Comparison of ENCODE assay signal across 7 mouse cellular contexts in the genomic region with DNA sequence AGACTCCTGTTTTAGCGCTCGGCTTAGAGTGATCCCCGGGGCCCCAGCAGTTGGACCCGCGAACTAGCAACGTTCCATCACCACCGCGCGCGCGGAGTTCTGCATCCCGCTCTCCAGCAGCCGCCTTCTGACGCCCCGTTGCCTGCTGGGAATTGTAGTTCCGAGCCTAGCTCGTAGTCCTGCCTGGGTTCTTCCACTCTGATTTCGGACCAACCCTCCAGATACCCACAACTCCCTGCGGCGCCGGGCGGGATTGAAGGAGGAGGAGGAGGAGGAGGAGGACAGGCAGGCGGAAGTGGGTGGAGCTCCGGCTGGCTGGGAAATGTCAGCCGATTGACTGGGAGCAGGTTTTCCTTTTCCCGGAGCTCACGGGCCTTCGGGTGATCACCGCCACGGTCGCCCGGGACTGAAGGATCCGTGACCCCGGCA. TPM values are rescaled to one million over a fixed set of nuclear protein-coding genes. Genes with fewer than 3 reads are reported as not detected.
DNase-seq lines count a peak whose midpoint lies in the region; ATAC-seq and TF ChIP-seq lines count a peak whose summit lies in the region.

A gene (plus strand): TSS at position 299 of the 429 bp plus-strand sequence.

- H3K27me3 ChIP-seq in embryonic facial prominence, embryonic 12.5 days = no peaks in the 10 kb centered on the region
- no peaks in the 10 kb centered on the region for H3K27me3 ChIP-seq in kidney, adult 2 months (replicated peaks; ENCODE audit: control insufficient read depth, insufficient read depth, low read length)
- no peaks in the 10 kb centered on the region for H3K27me3 ChIP-seq in limb, embryonic 12.5 days
- no peaks in the 10 kb centered on the region for H3K27me3 ChIP-seq in midbrain, embryonic 15.5 days (replicated peaks)
- H3K27me3 ChIP-seq in spleen, adult 2 months (ENCODE audit: control insufficient read depth, insufficient read depth, low read length) = no peaks in the 10 kb centered on the region

- H3K9ac ChIP-seq in embryonic facial prominence, embryonic 12.5 days = peak within 1 kb of the TSS; percentile 78
- peak within 1 kb of the TSS; percentile 78 for H3K9ac ChIP-seq in limb, embryonic 12.5 days (replicated peaks)
- peak within 1 kb of the TSS; percentile 92 for H3K9ac ChIP-seq in midbrain, embryonic 15.5 days

- H3K4me2 ChIP-seq in embryonic facial prominence, embryonic 12.5 days (replicated peaks) = peak within 1 kb of the TSS; percentile 69
- H3K4me2 ChIP-seq in limb, embryonic 12.5 days = peak within 1 kb of the TSS; percentile 76
- H3K4me2 ChIP-seq in midbrain, embryonic 15.5 days = peak within 1 kb of the TSS; percentile 86

- WGBS in embryonic facial prominence, embryonic 12.5 days = under 1% methylated on average over 34 of the region's 34 CpGs
- under 1% methylated on average over 34 of the region's 34 CpGs for WGBS in kidney, adult 2 months
- WGBS in limb, embryonic 12.5 days = under 1% methylated on average over 34 of the region's 34 CpGs
- WGBS in midbrain, embryonic 15.5 days = under 1% methylated on average over 34 of the region's 34 CpGs
- under 1% methylated on average over 34 of the region's 34 CpGs for WGBS in spleen, adult 2 months

- peaks cover 35% of the 10 kb centered on the region for H3K36me3 ChIP-seq in embryonic facial prominence, embryonic 12.5 days
- no peaks in the 10 kb centered on the region for H3K36me3 ChIP-seq in kidney, adult 2 months (ENCODE audit: control insufficient read depth, insufficient read depth, low read length)
- peaks cover 37% of the 10 kb centered on the region for H3K36me3 ChIP-seq in limb, embryonic 12.5 days
- H3K36me3 ChIP-seq in midbrain, embryonic 15.5 days (replicated peaks) = peaks cover 6% of the 10 kb centered on the region; the same call in 1 of the 2 replicates
- H3K36me3 ChIP-seq in spleen, adult 2 months (ENCODE audit: control insufficient read depth, insufficient read depth, low read length) = no peaks in the 10 kb centered on the region

- peak; percentile 98 for ATAC-seq in embryonic facial prominence, embryonic 12.5 days (ENCODE audit: insufficient number of reproducible peaks, insufficient read depth, low FRiP score, low TSS enrichment)
- peak; percentile 98 for ATAC-seq in limb, embryonic 12.5 days (ENCODE audit: insufficient number of reproducible peaks, insufficient read depth, low FRiP score, low TSS enrichment, low read depth)
- peak; percentile 99 for ATAC-seq in midbrain, embryonic 15.5 days (replicated peaks)

- TF ChIP-seq CTCF in kidney, adult 2 months (conservative IDR thresholded peaks at IDR 0.05; ENCODE audit: insufficient read depth, insufficient read length, low read depth, low read length) = no peak
- no peak for TF ChIP-seq CTCF in spleen, adult 2 months (IDR thresholded peaks at IDR 0.05; ENCODE audit: extremely low read depth, insufficient read depth, insufficient read length, insufficient replicate concordance)

- peak within 1 kb of the TSS; percentile 92 for H3K4me3 ChIP-seq in embryonic facial prominence, embryonic 12.5 days
- H3K4me3 ChIP-seq in kidney, adult 2 months (ENCODE audit: insufficient read depth, low read depth, low read length) = peak within 1 kb of the TSS; percentile 82
- peak within 1 kb of the TSS; percentile 78 for H3K4me3 ChIP-seq in limb, embryonic 12.5 days (replicated peaks)
- peak within 1 kb of the TSS; percentile 93 for H3K4me3 ChIP-seq in midbrain, embryonic 15.5 days
- peak within 1 kb of the TSS; percentile 88 for H3K4me3 ChIP-seq in spleen, adult 2 months (ENCODE audit: extremely low read depth, insufficient read depth, insufficient read length)

- H3K27ac ChIP-seq in embryonic facial prominence, embryonic 12.5 days = peak within 1 kb of the TSS; percentile 84
- peak within 1 kb of the TSS; percentile 53 for H3K27ac ChIP-seq in kidney, adult 2 months (ENCODE audit: insufficient read depth, low read depth, low read length)
- H3K27ac ChIP-seq in limb, embryonic 12.5 days = peak within 1 kb of the TSS; percentile 83
- H3K27ac ChIP-seq in midbrain, embryonic 15.5 days = peak within 1 kb of the TSS; percentile 89
- H3K27ac ChIP-seq in spleen, adult 2 months (ENCODE audit: insufficient read depth, low read length) = peak within 1 kb of the TSS; percentile 45

- peak; percentile 22 for TF ChIP-seq POLR2A in kidney, adult 2 months (IDR thresholded peaks at IDR 0.05; ENCODE audit: low read depth, low read length)
- no peak for TF ChIP-seq POLR2A in spleen, adult 2 months (IDR thresholded peaks at IDR 0.05; ENCODE audit: low read depth, low read length)

- H3K9me3 ChIP-seq in embryonic facial prominence, embryonic 12.5 days = no peaks in the 10 kb centered on the region
- H3K9me3 ChIP-seq in limb, embryonic 12.5 days = no peaks in the 10 kb centered on the region
- no peaks in the 10 kb centered on the region for H3K9me3 ChIP-seq in midbrain, embryonic 15.5 days

- DNase-seq in adrenal gland, postnatal 25 days = peak; percentile 96
- peak; percentile 99 for DNase-seq in heart, adult 18-20 months
- DNase-seq in kidney, adult 2 months = peak; percentile 99
- peak; percentile 81 to 96 for DNase-seq in spleen, adult 2 months (ENCODE audit: low read depth in 1 of 2, low spot score in 2 of 2)

- H3K4me1 ChIP-seq in embryonic facial prominence, embryonic 12.5 days = peaks cover 14% of the 10 kb centered on the region
- H3K4me1 ChIP-seq in kidney, adult 2 months (ENCODE audit: control insufficient read depth, insufficient read depth, low read length) = peaks cover 6% of the 10 kb centered on the region
- peaks cover 16% of the 10 kb centered on the region for H3K4me1 ChIP-seq in limb, embryonic 12.5 days (replicated peaks)
- H3K4me1 ChIP-seq in midbrain, embryonic 15.5 days = peaks cover 23% of the 10 kb centered on the region
- H3K4me1 ChIP-seq in spleen, adult 2 months (ENCODE audit: control insufficient read depth, insufficient read depth, insufficient read length) = peaks cover 4% of the 10 kb centered on the region; the same call in 1 of the 2 replicates

RNA-seq across cellular contexts. Expression of the gene that starts here (rescaled TPM):
- 22.9 and 23.7 TPM in 2 replicates for total RNA-seq in adrenal gland, postnatal 25 days (2021)
- polyA plus RNA-seq in embryonic facial prominence, embryonic 12.5 days (2016; fragmentation: Nextera tagmentation; extraction: Ambion mirVana) = 2.5 and 4.0 TPM in 2 replicates
- total RNA-seq in heart, adult 18-20 months (2021) = 10 to 100 TPM; 13.1 to 14.0 TPM
- polyA plus RNA-seq in kidney, adult 2 months (2012; rRNA removed) = 21.2 and 32.4 TPM in 2 replicates
- polyA plus RNA-seq in limb, embryonic 12.5 days (2016; fragmentation: Nextera tagmentation; extraction: Ambion mirVana) = 3.4 and 3.5 TPM in 2 replicates
- polyA plus RNA-seq in midbrain, embryonic 15.5 days (2015; fragmentation: Nextera tagmentation; extraction: Ambion mirVana) = 3.3 and 4.3 TPM in 2 replicates
- polyA plus RNA-seq in spleen, adult 2 months (2012; rRNA removed) = 5.4 and 5.6 TPM in 2 replicates

Comparison
In these comparisons a context has a peak if more than half of its experiments do, and no peak if none do; other contexts are left out.
1. Peak in every context shown above with its lines: DNase-seq, ATAC-seq, H3K4me3 ChIP-seq and H3K27ac ChIP-seq.